Mouse (Mus musculus): Measurements from ENCODE around the gene Cenpm. TPM values are rescaled to one million over a fixed set of nuclear protein-coding genes. Genes with fewer than 3 reads are reported as not detected.

The Cenpm gene
- polyA plus RNA-seq, 3 experiments from 2014 or later, result 6.0 to 56.1 (median 12.3) TPM

- no peak for ATAC-seq
Measured at GRCm38 (mm10) chr15:82243311-82243710, 1.2 kb downstream of the Cenpm start.

GRCm38 (mm10) chr15:82236565-82236964 lies 8.0 kb downstream of the Cenpm start:
- ATAC-seq, result peak; percentile 77

- no peak for ATAC-seq
Measured at GRCm38 (mm10) chr15:82235661-82236060, 8.9 kb downstream of the Cenpm start.

- ATAC-seq, result no peak
Measured at GRCm38 (mm10) chr15:82232651-82233050, 11.9 kb downstream of the Cenpm start.

GRCm38 (mm10) chr15:82231591-82232378 lies 12.8 kb downstream of the Cenpm start:
- no peak for ATAC-seq

GRCm38 (mm10) chr15:82231100-82231499 lies 13.4 kb downstream of the Cenpm start:
- no peak for ATAC-seq

GRCm38 (mm10) chr15:82230098-82230611 lies 14.4 kb downstream of the Cenpm start:
- no peak for ATAC-seq

- no peak for ATAC-seq
Measured at GRCm38 (mm10) chr15:82229542-82230045, 15.0 kb downstream of the Cenpm start.

GRCm38 (mm10) chr15:82225769-82226168 lies 18.8 kb downstream of the Cenpm start:
- no peak for ATAC-seq

- no peak for ATAC-seq
Measured at GRCm38 (mm10) chr15:82224602-82225215, 19.8 kb downstream of the Cenpm start.

GRCm38 (mm10) chr15:82223657-82224601 lies 20.6 kb downstream of the Cenpm start, which contains the start of gene Tnfrsf13c:
Tnfrsf13c (minus strand) TSS chr15:82224369.
- ATAC-seq, result peak; percentile 84

- ATAC-seq, result no peak
Measured at GRCm38 (mm10) chr15:82223251-82223650, 21.3 kb downstream of the Cenpm start.

GRCm38 (mm10) chr15:82221104-82221860 lies 23.3 kb downstream of the Cenpm start:
- ATAC-seq, result no peak

GRCm38 (mm10) chr15:82220003-82220675 lies 24.4 kb downstream of the Cenpm start:
- ATAC-seq, result no peak

GRCm38 (mm10) chr15:82218778-82219666 lies 25.5 kb downstream of the Cenpm start:
- ATAC-seq, result no peak

GRCm38 (mm10) chr15:82217980-82218379 lies 26.6 kb downstream of the Cenpm start:
- no peak for ATAC-seq

- no peak for ATAC-seq
Measured at GRCm38 (mm10) chr15:82217039-82217438, 27.5 kb downstream of the Cenpm start.

GRCm38 (mm10) chr15:82216142-82216827 lies 28.3 kb downstream of the Cenpm start:
- no peak for ATAC-seq

GRCm38 (mm10) chr15:82215332-82216046 lies 29.1 kb downstream of the Cenpm start:
- no peak for ATAC-seq
